Comparison of ENCODE assay signal across 18 mouse cellular contexts in the genomic region with DNA sequence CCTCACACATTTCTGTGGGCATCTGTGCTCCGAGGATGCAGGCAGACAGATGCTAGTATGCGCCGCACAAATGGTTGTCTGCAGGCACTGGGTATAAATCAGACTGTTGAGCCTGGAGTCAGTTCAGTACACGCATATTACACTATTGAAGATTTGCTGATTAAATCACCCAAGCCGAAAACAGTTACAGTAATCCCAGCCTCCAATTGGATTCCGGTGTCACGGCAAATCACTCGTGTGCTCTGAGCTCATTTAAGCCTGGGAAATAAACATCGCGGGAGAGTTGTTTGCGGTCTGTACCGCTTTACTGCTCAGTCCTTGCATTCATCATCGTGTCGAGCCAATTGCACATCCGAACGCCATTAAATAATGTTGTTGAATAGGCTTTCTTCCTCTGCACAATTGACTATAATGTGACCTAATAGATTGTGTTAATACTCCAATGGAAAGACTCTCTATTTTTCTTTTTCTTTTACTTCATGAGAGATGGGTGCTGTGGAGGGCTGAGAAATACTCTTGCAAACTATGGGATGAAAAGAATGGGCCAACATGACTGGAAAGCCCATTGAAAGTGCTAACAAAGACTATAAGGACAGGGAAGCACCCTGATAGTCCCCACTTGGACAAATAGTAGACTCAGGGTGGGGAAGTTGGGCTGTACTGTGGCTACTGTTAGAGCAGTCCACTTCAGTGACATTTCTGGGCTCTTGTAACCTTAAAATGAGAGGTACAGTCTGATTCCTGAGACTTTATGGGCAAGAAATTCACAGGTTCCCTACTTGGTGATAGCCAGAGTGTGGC. TPM values are rescaled to one million over a fixed set of nuclear protein-coding genes. Genes with fewer than 3 reads are reported as not detected.
DNase-seq lines count a peak whose midpoint lies in the region; ATAC-seq and TF ChIP-seq lines count a peak whose summit lies in the region.
"Had no signal": no experiment of that assay in that cellular context is flagged by ENCODE, and none has a peak within 500 bp of the region (broad histone marks: within the 10 kb centered on the region; RNA-seq: fewer than 3 reads in every experiment).

No protein-coding gene starts in this region.

- H3K4me2 ChIP-seq in neural tube, embryonic 11.5 days (ENCODE audit: low read depth) = no peak overlapping the region; the same call in 1 of the 2 replicates
- H3K4me2 ChIP-seq in forebrain, postnatal 0 days (ENCODE audit: low read depth) = peak overlapping the region; percentile 30
- peak overlapping the region; percentile 33 for H3K4me2 ChIP-seq in midbrain, embryonic 14.5 days (ENCODE audit: low read length)

- H3K36me3 ChIP-seq in neural tube, embryonic 11.5 days (ENCODE audit: control insufficient read depth, insufficient read depth, low read length) = no peaks in the 10 kb centered on the region
- H3K36me3 ChIP-seq in forebrain, postnatal 0 days (ENCODE audit: insufficient read depth) = no peaks in the 10 kb centered on the region
- no peaks in the 10 kb centered on the region for H3K36me3 ChIP-seq in midbrain, embryonic 14.5 days (ENCODE audit: control insufficient read depth, insufficient read depth, low read length)

- no peaks in the 10 kb centered on the region for H3K9me3 ChIP-seq in neural tube, embryonic 11.5 days (ENCODE audit: control insufficient read depth, low read length)
- no peaks in the 10 kb centered on the region for H3K9me3 ChIP-seq in forebrain, postnatal 0 days (ENCODE audit: low read length)
- no peaks in the 10 kb centered on the region for H3K9me3 ChIP-seq in midbrain, embryonic 14.5 days (ENCODE audit: control insufficient read depth, low read length)

- ATAC-seq in neural tube, embryonic 11.5 days (ENCODE audit: insufficient read depth, low FRiP score, low TSS enrichment) = peak; percentile 96
- peak; percentile 89 for ATAC-seq in forebrain, postnatal 0 days
- peak; percentile 40; the same call in 1 of the 2 replicates for ATAC-seq in midbrain, embryonic 14.5 days (ENCODE audit: low FRiP score, low TSS enrichment)
- ATAC-seq in megakaryocyte, adult 5-6 weeks (ENCODE audit: poor library complexity, severe bottlenecking) = no peak
- ATAC-seq: CD4-positive, CD25-positive, alpha-beta regulatory T cell, adult 4 months; inflammation-experienced regulatory T-cells, adult 6 months had no signal

- H3K27me3 ChIP-seq in neural tube, embryonic 11.5 days (ENCODE audit: control insufficient read depth, insufficient read depth, low read length) = no peaks in the 10 kb centered on the region
- H3K27me3 ChIP-seq in forebrain, postnatal 0 days (ENCODE audit: insufficient read depth, low read length) = no peaks in the 10 kb centered on the region
- no peaks in the 10 kb centered on the region for H3K27me3 ChIP-seq in midbrain, embryonic 14.5 days (ENCODE audit: control insufficient read depth, insufficient read depth, low read length)

- 53% methylated on average over 16 of the region's 16 CpGs for WGBS in neural tube, embryonic 11.5 days
- WGBS in forebrain, postnatal 0 days = 19% methylated on average over 16 of the region's 16 CpGs
- WGBS in midbrain, embryonic 14.5 days = 42% methylated on average over 16 of the region's 16 CpGs

- TF ChIP-seq CTCF in forebrain, postnatal 0 days (IDR thresholded peaks at IDR 0.05; ENCODE audit: low read depth) = no peak

- peak; percentile 55 for DNase-seq in neural tube, embryonic 11.5 days (ENCODE audit: low spot score)
- DNase-seq in neural tube, embryonic 10.5 days (ENCODE audit: extremely low spot score, low spot score) = no peak
- DNase-seq in forebrain, postnatal 0 days = peak; percentile 54
- peak; percentile 61 for DNase-seq in midbrain, embryonic 14.5 days
- peak; percentile 55 for DNase-seq in retina, postnatal 1 day
- DNase-seq in frontal cortex, postnatal 36 days (ENCODE audit: low spot score in 2 of 2) = no peak
- DNase-seq: adrenal gland, postnatal 14 days; cerebellum, postnatal 14 days; heart, adult 2 months; lung, adult 2 months; spleen, adult 18-20 months had no signal

- H3K4me1 ChIP-seq in neural tube, embryonic 11.5 days (ENCODE audit: control insufficient read depth, insufficient read depth, low read length) = peaks cover 2% of the 10 kb centered on the region; the same call in 1 of the 2 replicates
- 0 out of 2 replicates have a peak, but pooled peaks cover 2% of the 10 kb centered on the region for H3K4me1 ChIP-seq in forebrain, postnatal 0 days (ENCODE audit: insufficient read depth)
- no peaks in the 10 kb centered on the region for H3K4me1 ChIP-seq in midbrain, embryonic 14.5 days (ENCODE audit: control insufficient read depth, insufficient read depth, low read length)

- H3K9ac ChIP-seq in neural tube, embryonic 11.5 days (ENCODE audit: low read length) = no peak overlapping the region
- peak overlapping the region; percentile 33 for H3K9ac ChIP-seq in forebrain, postnatal 0 days
- H3K9ac ChIP-seq in midbrain, embryonic 14.5 days (replicated peaks; ENCODE audit: low read length) = no peak overlapping the region

- no peak overlapping the region for H3K4me3 ChIP-seq in neural tube, embryonic 11.5 days (ENCODE audit: low read depth, low read length)
- peak overlapping the region; percentile 17; the same call in 1 of the 2 replicates for H3K4me3 ChIP-seq in forebrain, postnatal 0 days (ENCODE audit: low read depth, low read length)
- no peak overlapping the region for H3K4me3 ChIP-seq in midbrain, embryonic 14.5 days (replicated peaks; ENCODE audit: low read depth, low read length)
- H3K4me3 ChIP-seq: heart, adult 2 months had no signal

- peak overlapping the region; percentile 69 for H3K27ac ChIP-seq in neural tube, embryonic 11.5 days (ENCODE audit: low read depth, low read length)
- H3K27ac ChIP-seq in forebrain, postnatal 0 days (ENCODE audit: low read depth, low read length) = no peak overlapping the region
- H3K27ac ChIP-seq in midbrain, embryonic 14.5 days (replicated peaks; ENCODE audit: low read depth, low read length) = no peak overlapping the region; the same call in 1 of the 2 replicates
- H3K27ac ChIP-seq: heart, adult 2 months; kidney, postnatal 0 days; macrophage had no signal

RNA-seq across cellular contexts. Expression of gene Sox11, which starts 21.7 kb away (rescaled TPM):
- polyA plus RNA-seq in neural tube, embryonic 11.5 days (2014; fragmentation: Nextera tagmentation; extraction: Ambion mirVana) = 589 and 601 TPM in 2 replicates
- 216 and 297 TPM in 2 replicates for total RNA-seq in forebrain, postnatal 0 days (2014; rRNA removed)
- polyA plus RNA-seq in forebrain, postnatal 0 days (2015; fragmentation: Nextera tagmentation; extraction: Ambion mirVana) = 245 and 288 TPM in 2 replicates
- polyA plus RNA-seq in midbrain, embryonic 14.5 days (2014; fragmentation: Nextera tagmentation; extraction: Ambion mirVana) = 615 and 827 TPM in 2 replicates
- total RNA-seq in megakaryocyte, adult 5-6 weeks (2015) = not detected in 2 replicates
- not detected in 2 replicates for total RNA-seq in megakaryocyte, adult 5-6 weeks (2017)
- total RNA-seq: liver, adult 2 months; MEL had no signal
- polyA plus RNA-seq: inflammation-experienced regulatory T-cells, adult 6 months; liver, adult 2 months; macrophage had no signal

Comparison
In these comparisons a context has a peak if more than half of its experiments do, and no peak if none do; other contexts are left out.
1. DNase-seq: peak in neural tube, embryonic 11.5 days (single experiment), forebrain, postnatal 0 days (single experiment), midbrain, embryonic 14.5 days (single experiment) and retina, postnatal 1 day (single experiment); none in neural tube, embryonic 10.5 days (single experiment) and frontal cortex, postnatal 36 days (0 of 2).